Mouse (Mus musculus) myocyte (in vitro differentiated cells): Measurements from ENCODE around the gene BC049352.

Experiments used
- CEBPB ChIP-seq: IDR thresholded peaks from 2 replicates; pipeline ENCODE4 v1.6.1; 2011; ENCODE audit warnings: mild to moderate bottlenecking, moderate library complexity; ENCODE audit not compliant: poor library complexity, insufficient read depth, severe bottlenecking
- E2F4 ChIP-seq: IDR thresholded peaks from one replicate; pipeline ENCODE4 v1.6.1; 2011; ENCODE audit warnings: mild to moderate bottlenecking, control low read depth, moderate library complexity; ENCODE audit not compliant: insufficient read depth
- MAX ChIP-seq: IDR thresholded peaks from one replicate; pipeline ENCODE4 v1.6.1; 2011; ENCODE audit warnings: low read depth, mild to moderate bottlenecking, control low read depth
- MYOD1 ChIP-seq, 3 experiments: IDR thresholded peaks; one replicate each; pipeline ENCODE4 v1.6.1; 2011; ENCODE audit warnings: control low read depth in 2 of 3, low read depth in 2 of 3, mild to moderate bottlenecking in 2 of 3, moderate library complexity in 1 of 3; ENCODE audit not compliant: insufficient read length in 2 of 3, control insufficient read depth in 1 of 3
- MYOG ChIP-seq, 3 experiments: IDR thresholded peaks; one replicate each; pipeline ENCODE4 v1.6.1; 2011; ENCODE audit warnings: control low read depth in 2 of 3, low read depth in 2 of 3, mild to moderate bottlenecking in 2 of 3; ENCODE audit not compliant: insufficient read length in 2 of 3, control insufficient read depth in 1 of 3, insufficient read depth in 1 of 3
- POLR2A ChIP-seq: IDR thresholded peaks from one replicate; pipeline ENCODE4 v1.6.1; 2011; ENCODE audit warnings: low read depth, mild to moderate bottlenecking, control low read depth, moderate library complexity; ENCODE audit not compliant: insufficient read length
- POLR2AphosphoS2 ChIP-seq: IDR thresholded peaks from one replicate; pipeline ENCODE4 v1.6.1; 2011; ENCODE audit warnings: low read depth, control low read depth; ENCODE audit not compliant: insufficient read length
- TCF12 ChIP-seq: IDR thresholded peaks from one replicate; pipeline ENCODE4 v1.6.1; 2011; ENCODE audit warnings: mild to moderate bottlenecking, control low read depth; ENCODE audit not compliant: poor library complexity, insufficient read depth, severe bottlenecking
- TCF3 ChIP-seq: IDR thresholded peaks from one replicate; pipeline ENCODE4 v1.6.1; 2011; ENCODE audit warnings: low read depth, control low read depth; ENCODE audit not compliant: insufficient read length
- USF1 ChIP-seq: IDR thresholded peaks from one replicate; pipeline ENCODE4 v1.6.1; 2011; ENCODE audit warnings: low read depth, mild to moderate bottlenecking, control low read depth, moderate library complexity

- TF ChIP-seq POLR2AphosphoS2 (no peak), MAX (no peak), POLR2A (no peak), E2F4 (no peak), CEBPB (no peak), USF1 (no peak), TCF12 (no peak), MYOG (IDR thresholded peaks at IDR 0.05; ENCODE audit: control insufficient read depth in 1 of 3, insufficient read depth in 1 of 3, insufficient read length in 2 of 3, low read depth in 2 of 3) (no peak), MYOD1 (IDR thresholded peaks at IDR 0.05; ENCODE audit: control insufficient read depth in 1 of 3, insufficient read length in 2 of 3, low read depth in 2 of 3) (no peak), TCF3 (no peak)
These were observed 39.8 kb downstream of the BC049352 start for GRCm38 (mm10) chr9:45221567-45221966.
